Mouse (Mus musculus) cerebellum, adult 9-11 months (tissue): ENCODE data around the gene Tuft1.
A peak's percentile ranks its signal among the peaks of the same experiment; 100 is the strongest.

ENCODE experiments used
- DNase-seq: peaks from one replicate; pipeline ENCODE4 v3.0.0; 2022

Tuft1 gene

DNA sequence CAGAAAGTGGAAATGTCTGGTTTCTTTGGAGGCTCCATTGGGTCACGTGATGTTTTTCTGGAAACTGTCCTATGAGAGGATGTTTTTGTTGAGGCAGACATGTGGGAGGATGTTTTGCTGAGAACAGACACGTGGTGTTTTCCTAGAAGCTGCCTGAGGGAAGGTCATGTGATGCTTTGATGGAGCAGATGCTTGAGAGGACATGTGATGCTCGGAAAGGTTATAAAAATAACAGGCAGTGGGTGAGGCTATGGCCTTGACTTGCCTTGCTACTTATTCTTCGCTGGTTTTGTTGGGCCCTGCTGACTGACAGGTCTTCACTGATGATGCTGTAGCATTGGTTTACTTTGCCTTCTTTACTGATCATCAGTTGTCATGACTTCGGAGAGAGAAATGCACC, 67.6 kb downstream of the Tuft1 start:
- DNase-seq = no peak

DNA sequence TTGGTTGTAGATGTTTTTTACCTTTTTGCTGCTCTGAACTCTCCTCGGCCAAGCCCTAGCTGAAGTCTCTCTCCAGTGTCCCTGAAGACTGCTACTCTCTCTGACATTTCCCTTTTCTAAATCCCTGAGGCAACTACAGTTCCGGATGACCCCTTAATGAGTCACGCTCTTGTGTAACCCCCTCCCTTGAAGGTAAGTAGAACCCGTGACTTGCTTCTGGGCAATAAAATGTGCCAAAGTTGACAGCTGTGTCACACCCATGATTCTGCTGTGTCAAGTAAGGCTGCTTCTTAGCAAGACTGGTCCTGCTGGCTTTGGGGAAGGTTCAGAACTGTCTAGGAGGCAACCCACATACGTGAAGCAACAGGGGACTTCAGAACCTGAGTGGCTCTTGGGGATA, 70.7 kb downstream of the Tuft1 start:
- DNase-seq = no peak

DNA sequence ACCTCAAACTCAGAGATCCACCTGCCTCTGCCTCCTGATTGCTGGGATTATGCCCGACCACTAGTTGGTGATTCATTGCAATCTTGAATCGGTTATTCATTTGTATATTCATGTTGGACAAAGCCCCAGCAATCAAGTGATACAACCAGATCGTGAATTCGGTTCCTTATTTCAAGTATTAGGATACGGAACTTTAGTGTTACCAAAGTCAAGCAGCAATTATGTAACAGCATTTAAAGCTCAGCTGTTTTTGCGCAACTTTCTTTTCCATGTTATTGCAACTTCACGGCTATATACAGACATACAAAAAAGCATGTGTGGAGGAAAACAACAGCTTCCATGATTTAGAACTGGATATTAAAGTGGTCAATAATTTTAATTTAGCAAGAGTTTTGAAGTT, 75.7 kb downstream of the Tuft1 start:
- no peak for DNase-seq

DNA sequence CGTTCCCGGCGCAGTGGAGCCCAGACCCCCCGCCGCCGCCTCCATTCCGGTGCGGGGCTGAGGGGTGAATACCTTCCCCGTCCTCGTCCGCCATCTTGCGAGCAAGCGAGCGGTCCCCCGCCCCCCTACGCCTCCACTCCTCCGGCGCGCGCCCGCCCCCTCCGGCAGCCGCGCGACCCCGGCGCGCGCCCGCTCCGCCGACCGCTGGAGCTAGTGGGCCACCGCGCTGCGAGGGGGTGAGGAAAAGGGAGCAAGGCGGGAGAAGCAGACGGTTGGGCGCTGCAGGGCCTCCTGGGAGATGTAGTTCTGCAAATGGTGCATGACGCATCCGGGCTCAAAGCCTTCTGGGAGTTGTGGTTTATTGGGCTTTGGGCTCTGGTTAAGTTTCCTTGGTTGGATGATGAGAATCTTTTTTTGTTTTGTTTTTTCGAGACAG, 76.2 kb downstream of the Tuft1 start, which contains the start of gene Snx27:
Gene Snx27, minus strand, starts transcription at position 261 of the 436 bp plus-strand sequence.
- DNase-seq = peak; percentile 93

DNA sequence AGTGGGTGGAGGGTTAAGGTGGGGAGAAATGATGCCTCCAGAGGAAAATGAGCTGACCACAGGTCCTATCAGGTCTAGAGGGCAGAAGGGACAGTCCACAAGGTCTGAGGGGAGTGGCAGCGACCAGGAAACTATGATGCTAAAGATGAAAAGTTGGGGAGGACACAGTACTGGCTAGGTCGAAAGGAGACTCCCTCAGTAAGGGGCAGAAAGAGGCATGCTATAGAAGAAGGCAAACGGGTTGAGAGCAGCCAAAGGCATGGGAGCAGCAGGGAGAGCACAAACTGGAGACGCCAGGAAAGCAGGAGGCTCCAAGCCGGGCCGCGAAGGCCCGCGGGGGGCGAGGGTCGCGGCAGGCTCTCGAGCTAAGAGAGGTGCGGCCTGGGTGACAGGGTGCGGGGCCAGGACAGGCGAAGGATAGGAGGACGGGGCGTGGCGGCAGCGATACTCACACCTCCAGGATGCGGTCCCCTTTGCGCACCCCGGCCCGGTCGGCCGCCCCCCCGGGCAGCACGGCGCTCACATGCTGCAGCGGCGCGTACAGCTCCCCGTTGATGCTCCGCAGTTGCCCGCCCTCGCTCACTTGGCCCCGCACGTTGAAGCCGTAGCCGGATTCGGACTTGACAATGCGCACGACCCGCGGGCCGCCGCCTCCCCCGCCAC, 76.7 kb downstream of the Tuft1 start:
- no peak for DNase-seq

DNA sequence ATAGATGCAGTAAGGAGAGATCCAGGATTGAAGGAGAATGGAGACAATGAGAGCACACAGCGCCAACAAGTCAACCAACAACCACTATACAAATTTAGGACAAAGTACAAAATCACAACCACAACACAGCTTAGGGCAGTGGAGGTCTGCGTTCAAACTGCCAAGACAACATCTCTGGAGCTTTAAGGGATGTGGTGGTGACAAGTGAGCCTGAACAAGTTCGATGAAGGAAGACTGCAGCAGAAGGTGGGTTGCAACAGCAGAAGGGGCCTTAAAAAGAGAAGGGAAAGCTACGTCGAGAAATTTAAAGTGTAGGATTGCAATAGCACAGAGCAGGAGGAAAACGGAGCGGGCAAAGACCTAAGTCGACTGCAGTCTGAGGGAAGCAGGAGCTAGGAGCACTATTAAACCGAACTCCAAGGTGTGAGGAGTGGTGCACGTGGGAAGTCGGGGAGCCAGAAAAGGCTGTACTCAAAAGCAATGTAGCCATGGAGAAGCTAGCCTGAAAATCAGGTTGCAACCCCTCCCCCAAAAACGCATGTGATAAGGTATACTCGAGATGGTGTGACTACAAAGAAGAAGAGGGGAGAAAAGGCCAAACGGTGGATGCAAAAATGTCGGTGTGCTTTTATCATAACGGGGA, 77.4 kb downstream of the Tuft1 start:
- DNase-seq = peak; percentile 46

DNA sequence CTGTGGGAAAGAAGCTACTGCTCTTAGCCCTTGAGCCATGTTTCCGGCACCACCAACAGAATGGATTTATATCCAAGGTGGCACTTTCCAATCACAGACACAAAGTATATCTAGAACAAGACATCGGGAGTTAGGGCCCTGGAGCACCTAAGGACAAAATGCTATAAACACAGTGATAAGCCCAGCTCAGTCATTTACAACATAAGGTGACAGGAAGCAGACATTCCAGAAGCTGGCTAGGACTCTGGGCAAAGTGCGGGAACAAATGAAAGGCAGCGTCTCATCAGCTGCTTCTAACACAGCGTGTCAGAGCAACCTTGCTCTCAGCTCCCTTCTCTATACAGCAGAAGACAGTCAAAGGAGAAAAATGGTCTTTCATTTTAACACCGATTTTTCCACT, 84.2 kb downstream of the Tuft1 start:
- no peak for DNase-seq

DNA sequence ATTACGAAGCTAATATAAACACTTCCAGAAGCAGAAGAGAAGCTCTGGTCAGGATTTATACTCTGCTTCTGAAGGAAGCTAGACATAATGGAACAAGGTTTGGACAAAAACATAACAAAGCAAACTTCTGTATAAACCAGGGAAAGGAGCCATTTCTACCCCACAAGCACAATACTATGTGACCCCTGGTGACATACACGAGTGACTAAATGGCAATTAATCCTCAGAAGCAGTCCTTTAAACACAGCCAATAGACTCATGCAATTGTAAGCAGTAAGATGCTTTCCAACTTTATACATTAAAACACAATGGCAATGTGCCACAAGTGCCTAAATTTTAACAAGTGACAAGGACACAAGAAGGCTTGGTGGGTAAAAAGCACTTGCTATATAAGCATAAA, 91.4 kb downstream of the Tuft1 start:
- DNase-seq = no peak

DNA sequence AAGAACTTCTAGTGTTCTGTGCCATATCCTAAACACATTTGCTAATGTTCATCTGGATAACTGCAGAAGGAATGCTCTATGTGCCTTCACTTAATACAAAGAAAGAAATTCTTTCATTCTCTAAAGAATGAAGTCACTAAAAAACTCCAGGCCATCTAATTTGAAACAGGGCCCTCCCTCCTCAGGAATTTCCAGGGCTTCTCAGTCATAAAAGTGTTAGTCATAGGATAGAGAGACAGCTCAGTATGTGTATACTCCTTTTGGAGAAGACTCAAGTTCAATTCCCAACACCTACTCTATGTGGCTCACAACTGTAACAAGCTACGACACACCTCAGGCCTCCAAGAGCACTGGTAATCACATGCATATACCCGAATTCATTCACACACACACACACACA, 93.1 kb downstream of the Tuft1 start:
- DNase-seq = no peak

DNA sequence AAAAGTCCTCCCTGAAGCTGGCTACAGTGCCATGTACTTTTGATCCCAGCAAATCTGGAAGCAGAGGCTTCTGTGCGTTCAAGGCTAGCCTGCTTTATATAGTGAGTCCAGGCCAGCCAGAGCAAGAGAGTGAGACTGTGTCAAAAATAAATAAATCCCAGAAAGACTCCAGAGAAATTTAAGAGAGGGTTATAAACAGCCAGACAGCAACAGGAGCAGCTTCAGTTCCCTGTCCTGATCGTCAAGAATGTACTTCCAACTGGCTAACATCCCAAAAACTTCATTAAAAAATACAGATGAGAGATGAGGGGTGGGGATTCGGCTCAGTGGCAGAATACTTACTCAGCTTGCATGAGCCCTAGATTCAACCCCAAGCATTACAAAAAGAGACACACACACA, 93.5 kb downstream of the Tuft1 start:
- DNase-seq = no peak

DNA sequence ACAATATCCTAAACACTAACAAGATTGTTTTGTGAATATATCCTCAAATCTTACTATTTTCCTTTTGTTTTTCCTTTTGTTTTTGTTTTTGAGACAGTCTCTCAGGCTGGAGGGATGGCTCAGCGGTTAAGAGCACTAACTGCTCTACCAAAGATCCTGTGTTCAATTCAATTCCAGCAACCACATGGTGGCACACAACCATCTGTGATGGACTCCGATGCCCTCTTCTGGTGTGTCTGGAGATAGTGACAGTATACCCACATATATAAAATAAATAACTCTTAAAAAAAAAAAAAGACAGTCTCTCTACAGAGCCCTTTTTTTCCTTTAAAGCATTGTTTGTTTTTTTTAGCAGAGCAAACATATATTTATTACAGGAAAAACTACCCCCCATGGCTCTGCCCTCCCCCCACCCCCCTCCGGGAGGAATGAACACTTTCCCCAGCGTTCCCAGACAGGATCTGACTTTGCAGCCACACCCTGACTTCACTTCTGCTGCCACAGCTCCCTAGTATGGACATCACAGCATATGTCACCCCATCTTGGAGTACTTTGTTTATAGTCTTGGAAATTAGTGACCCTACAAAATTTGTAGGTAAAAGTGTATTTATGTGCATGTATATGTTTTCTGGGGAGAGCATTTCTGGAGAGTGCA, 94.2 kb downstream of the Tuft1 start:
- no peak for DNase-seq

DNA sequence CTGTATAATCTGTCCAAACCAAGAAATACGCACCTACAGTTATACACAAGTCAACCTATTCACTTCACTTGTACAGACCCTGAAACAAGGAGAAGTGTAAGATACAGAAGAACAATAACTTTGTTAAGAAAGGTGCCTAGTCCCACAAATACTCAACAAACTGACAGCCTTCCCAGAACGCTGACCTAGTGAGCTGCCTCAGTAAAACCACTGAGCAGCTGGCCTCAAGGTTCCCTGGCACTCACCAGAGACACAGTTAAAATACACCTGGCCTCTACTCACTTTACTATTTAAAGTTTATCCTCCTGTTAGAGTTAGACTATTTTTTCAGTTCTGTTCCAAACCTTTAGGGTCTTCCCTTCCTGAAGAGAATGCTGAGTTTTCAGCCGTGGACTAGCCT, 95.5 kb downstream of the Tuft1 start:
- DNase-seq = no peak
